Mouse (Mus musculus) E14TG2a.4 (cell line): ENCODE measurements around the gene Smad3.

Source experiments
- H3K27me3 ChIP-seq: 2 replicates; pipeline ENCODE4 v1.6.1; 2014; ENCODE audit warnings: low read length, control low read depth; ENCODE audit not compliant: insufficient read depth
- H3K36me3 ChIP-seq: 2 replicates; pipeline ENCODE4 v1.6.1; 2014; ENCODE audit warnings: low read length, control low read depth; ENCODE audit not compliant: insufficient read depth
- H3K4me1 ChIP-seq: replicated peaks from 2 replicates; pipeline ENCODE4 v1.6.1; 2014; ENCODE audit warnings: low read depth, low read length, control low read depth
- H3K4me3 ChIP-seq: replicated peaks from 2 replicates; pipeline ENCODE4 v1.5.1; 2014; ENCODE audit warnings: mild to moderate bottlenecking, low read length
- H3K9me3 ChIP-seq: 2 replicates; pipeline ENCODE4 v1.6.1; 2014; ENCODE audit warnings: low read length, control low read depth
- CTCF ChIP-seq: conservative IDR thresholded peaks from 2 replicates; pipeline ENCODE4 v1.5.1; 2014; ENCODE audit warnings: low read length
- NANOG ChIP-seq: IDR thresholded peaks from 2 replicates; pipeline ENCODE4 v1.6.1; 2014; ENCODE audit warnings: borderline replicate concordance, low read length, mixed read lengths
- POU5F1 ChIP-seq: IDR thresholded peaks from 2 replicates; pipeline ENCODE4 v1.6.1; 2014; ENCODE audit warnings: low read length, borderline replicate concordance

The Smad3 gene

DNA sequence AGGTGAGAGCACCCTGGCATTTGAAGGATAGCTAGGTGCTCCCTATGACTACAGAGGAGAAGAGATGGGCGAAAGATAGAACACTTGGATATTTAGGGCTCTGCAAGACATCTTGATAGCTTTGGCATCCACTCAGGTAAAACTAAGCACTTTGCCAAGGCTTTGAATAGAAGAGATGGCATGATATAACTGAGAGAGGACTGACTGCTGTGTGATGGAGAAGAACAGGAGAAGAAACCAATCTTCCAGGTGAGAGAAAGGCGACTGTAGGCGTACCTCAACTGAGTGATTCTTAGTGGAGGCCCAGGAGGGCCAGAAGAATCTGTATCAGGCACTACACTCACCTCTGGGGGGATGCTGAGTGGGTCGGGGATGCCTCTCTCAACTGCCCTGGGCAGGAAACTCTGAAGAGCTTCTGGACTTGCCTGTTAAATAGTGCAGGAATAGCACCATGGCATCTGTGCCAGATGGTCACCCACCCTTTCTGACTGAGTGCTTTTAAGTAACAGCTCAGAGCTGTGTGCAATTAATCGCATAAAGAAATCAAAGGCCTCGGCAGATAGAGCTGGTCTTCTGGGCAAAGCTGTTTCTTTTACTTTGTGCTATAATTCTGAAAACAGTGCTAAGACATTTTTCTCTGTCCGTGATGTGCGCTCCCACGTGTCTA is 132.6 kb downstream of the Smad3 start:
- no peaks in the 10 kb centered on the region for H3K27me3 ChIP-seq
- TF ChIP-seq NANOG (no peak), CTCF (no peak), POU5F1 (no peak)
- H3K36me3 ChIP-seq = peaks cover 99% of the 10 kb centered on the region
- no peaks in the 10 kb centered on the region for H3K9me3 ChIP-seq
- H3K4me3 ChIP-seq = no peak overlapping the region
- no peaks in the 10 kb centered on the region for H3K4me1 ChIP-seq

- Histone ChIP-seq H3K36me3 (peaks cover 97% of the 10 kb centered on the region), H3K9me3 (no peaks in the 10 kb centered on the region), H3K4me1 (no peaks in the 10 kb centered on the region), H3K4me3 (no peak overlapping the region), H3K27me3 (no peaks in the 10 kb centered on the region)
- no peak for TF ChIP-seq POU5F1
- TF ChIP-seq CTCF = peak; percentile 13; the same call in 1 of the 2 replicates
Measured at GRCm38 (mm10) chr9:63623895-63624569, 133.8 kb downstream of the Smad3 start.

DNA sequence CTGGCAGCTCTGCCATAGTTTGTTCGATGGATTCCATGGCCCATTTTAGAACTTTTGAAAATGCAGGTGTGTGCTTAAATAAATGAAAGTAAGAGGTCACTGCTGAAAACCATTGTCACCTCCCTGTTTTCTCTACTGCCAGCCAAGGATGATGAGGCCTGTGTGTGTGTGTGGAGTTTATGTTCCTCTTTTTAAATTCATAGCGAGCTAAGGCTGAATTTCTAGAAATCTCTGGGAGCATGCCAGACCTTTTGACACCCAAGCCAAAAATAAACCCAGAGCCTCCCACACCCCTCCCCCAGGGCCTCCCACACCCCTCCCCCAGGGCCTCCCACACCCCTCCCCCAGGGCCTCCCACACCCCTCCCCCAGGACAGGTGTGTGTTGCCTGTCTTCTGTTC is 139.8 kb downstream of the Smad3 start:
- TF ChIP-seq CTCF (no peak), POU5F1 (no peak), NANOG (no peak)
- no peaks in the 10 kb centered on the region for H3K27me3 ChIP-seq

GRCm38 (mm10) chr9:63614018-63614985 is 143.5 kb downstream of the Smad3 start:
- Histone ChIP-seq H3K4me1 (peaks cover 45% of the 10 kb centered on the region), H3K36me3 (peaks cover 42% of the 10 kb centered on the region), H3K9me3 (no peaks in the 10 kb centered on the region), H3K27me3 (no peaks in the 10 kb centered on the region), H3K4me3 (no peak overlapping the region)
- no peak for TF ChIP-seq CTCF
- no peak for TF ChIP-seq NANOG

More for the DNA sequence above, 139.8 kb downstream of the Smad3 start:
- H3K9me3 ChIP-seq = no peaks in the 10 kb centered on the region
- H3K4me1 ChIP-seq = peaks cover 14% of the 10 kb centered on the region
- peaks cover 60% of the 10 kb centered on the region for H3K36me3 ChIP-seq
- H3K4me3 ChIP-seq = no peak overlapping the region

GRCm38 (mm10) chr9:63613569-63613968 is 144.2 kb downstream of the Smad3 start:
- peaks cover 40% of the 10 kb centered on the region for H3K36me3 ChIP-seq
- H3K27me3 ChIP-seq = no peaks in the 10 kb centered on the region
- H3K4me3 ChIP-seq = no peak overlapping the region
- TF ChIP-seq CTCF = no peak
- no peak for TF ChIP-seq NANOG
- no peak for TF ChIP-seq POU5F1
- no peaks in the 10 kb centered on the region for H3K9me3 ChIP-seq
- peaks cover 53% of the 10 kb centered on the region for H3K4me1 ChIP-seq

DNA sequence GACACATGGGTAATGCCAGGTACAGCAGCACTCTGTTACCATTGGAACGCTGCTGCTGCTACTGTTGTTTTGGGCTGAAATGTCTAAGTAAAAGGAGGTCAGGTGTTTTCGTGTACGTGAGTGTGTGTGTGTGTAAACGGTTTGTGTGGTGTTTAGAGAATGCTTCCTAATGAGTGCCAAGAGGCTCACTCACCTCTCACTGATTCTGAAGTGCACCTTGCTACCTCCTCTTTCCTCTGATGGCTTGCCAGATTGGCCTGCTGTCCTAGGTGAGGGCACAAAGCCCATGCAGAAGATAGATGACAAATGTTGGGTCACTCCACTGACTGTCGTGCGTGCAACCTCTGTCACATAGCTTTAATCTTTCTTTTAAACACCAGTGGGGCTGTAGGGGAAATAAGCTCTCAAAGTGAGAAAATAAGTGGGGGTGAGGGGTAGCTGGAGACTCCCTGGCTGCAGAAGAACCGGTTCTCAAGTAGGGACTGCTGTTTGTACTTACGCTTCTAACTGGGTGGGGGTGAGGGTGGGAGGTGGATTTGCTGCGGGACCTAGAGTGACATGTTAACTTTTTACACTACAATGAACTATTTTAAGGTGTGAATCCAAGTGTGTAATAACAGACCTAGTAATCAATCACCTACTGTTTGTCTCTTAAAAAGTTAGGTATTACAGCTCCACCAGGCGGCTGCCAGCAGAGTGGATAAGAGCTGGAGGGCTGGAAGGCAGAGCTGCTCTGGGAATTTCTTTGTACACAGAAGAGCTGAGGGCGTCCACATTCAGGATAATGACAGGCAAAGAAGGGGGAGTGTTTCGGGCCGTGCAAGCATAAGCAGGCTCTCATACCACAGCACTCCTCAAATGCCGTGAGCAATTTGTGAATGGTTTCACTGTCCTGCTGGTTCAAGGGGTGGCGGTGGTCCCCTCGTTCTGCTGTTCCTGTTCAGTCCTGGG is 145.0 kb downstream of the Smad3 start:
- TF ChIP-seq POU5F1 (no peak), CTCF (no peak), NANOG (no peak)
- Histone ChIP-seq H3K36me3 (peaks cover 44% of the 10 kb centered on the region), H3K4me1 (peaks cover 54% of the 10 kb centered on the region), H3K9me3 (no peaks in the 10 kb centered on the region), H3K4me3 (no peak overlapping the region), H3K27me3 (no peaks in the 10 kb centered on the region)

GRCm38 (mm10) chr9:63611967-63612366 is 145.8 kb downstream of the Smad3 start:
- Histone ChIP-seq H3K27me3 (no peaks in the 10 kb centered on the region), H3K9me3 (no peaks in the 10 kb centered on the region), H3K4me1 (peaks cover 54% of the 10 kb centered on the region), H3K36me3 (peaks cover 40% of the 10 kb centered on the region), H3K4me3 (no peak overlapping the region)
- TF ChIP-seq CTCF (no peak), NANOG (no peak), POU5F1 (no peak)

DNA sequence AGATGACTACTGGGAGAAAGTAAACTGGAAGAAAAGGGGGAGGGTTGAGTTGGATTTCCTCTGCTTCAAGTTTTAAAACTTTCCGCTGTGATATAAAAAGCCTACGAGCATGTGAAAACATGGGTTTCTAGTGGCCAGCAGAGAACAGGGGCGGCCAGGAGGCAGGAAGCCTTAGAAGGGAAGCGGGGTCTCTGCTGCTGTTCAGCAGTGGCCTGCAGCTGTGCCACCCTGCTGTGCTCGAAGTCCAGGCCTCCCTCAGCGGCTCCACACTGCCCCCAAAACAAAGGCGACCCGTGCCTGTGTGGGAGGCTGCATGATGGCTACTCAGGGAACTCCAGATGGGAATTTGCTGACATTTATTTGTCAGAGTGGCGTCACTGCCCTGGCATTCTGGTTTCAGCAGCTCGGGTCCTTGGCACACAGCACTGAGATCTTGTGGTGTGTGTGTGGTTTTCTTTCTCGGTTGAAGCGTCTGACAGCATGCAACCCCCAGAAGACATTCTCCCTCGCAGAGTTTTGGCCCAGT is 146.9 kb downstream of the Smad3 start:
- Histone ChIP-seq H3K27me3 (no peaks in the 10 kb centered on the region), H3K4me1 (peaks cover 56% of the 10 kb centered on the region), H3K36me3 (peaks cover 33% of the 10 kb centered on the region), H3K9me3 (no peaks in the 10 kb centered on the region), H3K4me3 (no peak overlapping the region)
- TF ChIP-seq CTCF (no peak), NANOG (no peak), POU5F1 (no peak)
